Mouse (Mus musculus) heart, postnatal 0 days (tissue): Measurements from ENCODE around the gene Fam198b.

ENCODE experiments used
- CTCF ChIP-seq: IDR thresholded peaks from 2 replicates; pipeline ENCODE4 v1.5.1; 2016; ENCODE audit warnings: antibody characterized with exemption, control low read depth, low read depth
- EP300 ChIP-seq: IDR thresholded peaks from 2 replicates; pipeline ENCODE4 v1.6.1; 2016; ENCODE audit warnings: antibody characterized with exemption, low read depth

GRCm38 (mm10) chr3:79903803-79904202 is 19.5 kb downstream of the Fam198b start:
- no peak for TF ChIP-seq CTCF
- no peak for TF ChIP-seq EP300
